10 mouse cellular contexts compared by ENCODE assay signal in the genomic region with DNA sequence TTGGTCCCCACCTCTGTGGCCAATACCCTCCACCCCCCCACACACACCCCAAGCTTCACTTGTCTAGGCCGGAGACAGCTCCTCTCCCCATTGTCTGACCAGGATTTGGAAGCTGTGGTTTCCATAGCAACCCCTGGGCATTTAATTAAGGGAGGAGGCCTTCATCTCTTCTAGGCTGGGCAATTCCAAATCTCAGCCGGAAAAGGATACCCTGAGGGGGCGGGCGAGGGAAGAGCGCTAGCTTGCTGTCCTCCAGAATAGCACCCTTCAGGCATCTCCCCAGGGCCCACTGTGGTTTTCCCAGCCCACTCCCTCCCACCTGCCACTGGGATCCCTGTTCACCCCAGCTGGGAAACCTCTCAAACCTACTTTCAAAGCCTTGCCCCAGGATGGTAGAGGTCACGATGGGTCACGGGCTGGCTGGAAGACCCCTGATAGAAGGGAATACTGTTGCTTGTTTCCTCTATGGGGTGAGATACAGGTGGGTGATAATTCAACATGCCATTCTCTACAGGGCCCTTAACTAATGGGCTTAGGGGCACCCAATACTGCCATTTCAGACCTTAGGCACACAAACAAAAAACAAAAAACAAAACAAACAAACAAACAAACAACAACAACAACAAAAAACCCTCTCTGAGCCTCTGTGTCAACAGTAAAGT. TPM values are rescaled to one million over a fixed set of nuclear protein-coding genes. Genes with fewer than 3 reads are reported as not detected.
DNase-seq lines count a peak whose midpoint lies in the region; ATAC-seq lines count a peak whose summit lies in the region.
"Had no signal": no experiment of that assay in that cellular context is flagged by ENCODE, and none has a peak within 500 bp of the region (broad histone marks: within the 10 kb centered on the region; RNA-seq: fewer than 3 reads in every experiment).

No protein-coding gene starts in this region.

- H3K9me3 ChIP-seq in embryonic facial prominence, embryonic 10.5 days = no peaks in the 10 kb centered on the region
- no peaks in the 10 kb centered on the region for H3K9me3 ChIP-seq in kidney, embryonic 15.5 days (replicated peaks)
- H3K9me3 ChIP-seq: embryonic facial prominence, embryonic 13.5 days had no signal

- peak overlapping the region; percentile 21; the same call in 1 of the 2 replicates for H3K4me3 ChIP-seq in embryonic facial prominence, embryonic 10.5 days
- no peak overlapping the region for H3K4me3 ChIP-seq in kidney, embryonic 15.5 days (replicated peaks)
- H3K4me3 ChIP-seq: embryonic facial prominence, embryonic 13.5 days had no signal

- no peaks in the 10 kb centered on the region for H3K36me3 ChIP-seq in embryonic facial prominence, embryonic 10.5 days (replicated peaks)
- H3K36me3 ChIP-seq in kidney, embryonic 15.5 days = no peaks in the 10 kb centered on the region
- H3K36me3 ChIP-seq: embryonic facial prominence, embryonic 13.5 days had no signal

- no peak for ATAC-seq in kidney, embryonic 15.5 days (replicated peaks; ENCODE audit: low FRiP score)

- no peak overlapping the region for H3K4me2 ChIP-seq in kidney, embryonic 15.5 days
- H3K4me2 ChIP-seq: embryonic facial prominence, embryonic 13.5 days had no signal

- H3K4me1 ChIP-seq in embryonic facial prominence, embryonic 10.5 days = peaks cover 42% of the 10 kb centered on the region
- H3K4me1 ChIP-seq in kidney, embryonic 15.5 days = peaks cover 17% of the 10 kb centered on the region

- DNase-seq in left cerebral cortex, adult 18-20 months (ENCODE audit: low spot score in 2 of 2) = peak; percentile 44 to 64
- no peak for DNase-seq in left cerebral cortex, postnatal 4 days
- peak; percentile 44 for DNase-seq in embryonic facial prominence, embryonic 10.5 days (ENCODE audit: low spot score)
- DNase-seq in right cerebral cortex, postnatal 10 days (ENCODE audit: low spot score in 2 of 2) = peak; percentile 60 to 76
- no peak for DNase-seq in c-Kit-positive CD71-positive TER-119-positive erythroid progenitor cells, embryonic 14.5 days (ENCODE audit: low spot score)
- DNase-seq in cerebellum, adult 11-12 months = no peak
- DNase-seq in adrenal gland, adult 8-10 months = no peak

- H3K9ac ChIP-seq in kidney, embryonic 15.5 days = no peak overlapping the region
- H3K9ac ChIP-seq: embryonic facial prominence, embryonic 13.5 days had no signal

- H3K27ac ChIP-seq in embryonic facial prominence, embryonic 10.5 days (replicated peaks) = peak overlapping the region; percentile 63
- H3K27ac ChIP-seq in kidney, embryonic 15.5 days = peak overlapping the region; percentile 52

- no peaks in the 10 kb centered on the region for H3K27me3 ChIP-seq in embryonic facial prominence, embryonic 10.5 days (replicated peaks; ENCODE audit: low read depth, poor library complexity, severe bottlenecking)
- H3K27me3 ChIP-seq in kidney, embryonic 15.5 days = peaks cover 8% of the 10 kb centered on the region; the same call in 1 of the 2 replicates
- H3K27me3 ChIP-seq: embryonic facial prominence, embryonic 13.5 days; Patski had no signal

- 14% methylated on average over 7 of the region's 7 CpGs for WGBS in embryonic facial prominence, embryonic 10.5 days
- 34% methylated on average over 7 of the region's 7 CpGs for WGBS in kidney, embryonic 15.5 days

- intact Hi-C loops in left cerebral cortex, postnatal 4 days (cut with DNase I) = no loop called here

RNA-seq across cellular contexts. Expression of a gene that starts 14.4 kb away (rescaled TPM):
- total RNA-seq in left cerebral cortex, adult 18-20 months (2021) = 10 to 100 TPM; 24.4 to 30.7 TPM
- total RNA-seq in left cerebral cortex, postnatal 4 days (2021) = 10 to 100 TPM; 46.5 to 49.7 TPM
- polyA plus RNA-seq in embryonic facial prominence, embryonic 10.5 days (2016; fragmentation: Nextera tagmentation; extraction: Ambion mirVana) = 0.88 and 1.5 TPM in 2 replicates
- 0.62 and 0.99 TPM in 2 replicates for polyA plus RNA-seq in kidney, embryonic 15.5 days (2015; fragmentation: Nextera tagmentation; extraction: Ambion mirVana)
- total RNA-seq in adrenal gland, adult 8-10 months (2022) = 1 to 10 TPM; 2.5 to 9.7 (median 4.0) TPM

RNA-seq across cellular contexts. Expression of a gene that starts 16.4 kb away (rescaled TPM):
- 10 to 100 TPM in 1 of 2 experiments, 1 to 10 TPM in 1; 9.5 to 10.5 TPM for total RNA-seq in left cerebral cortex, adult 18-20 months (2021)
- total RNA-seq in left cerebral cortex, postnatal 4 days (2021) = 10 to 100 TPM in 1 of 2 experiments, 1 to 10 TPM in 1; 9.9 to 10.3 TPM
- polyA plus RNA-seq in embryonic facial prominence, embryonic 10.5 days (2016; fragmentation: Nextera tagmentation; extraction: Ambion mirVana) = 0.60 and 0.80 TPM in 2 replicates
- polyA plus RNA-seq in kidney, embryonic 15.5 days (2015; fragmentation: Nextera tagmentation; extraction: Ambion mirVana) = 0.73 and 1.1 TPM in 2 replicates
- under 1 TPM; 0.59 to 0.90 (median 0.82) TPM for total RNA-seq in adrenal gland, adult 8-10 months (2022)

RNA-seq across cellular contexts. Expression of a gene that starts 28.9 kb away (rescaled TPM):
- 10 to 100 TPM; 86.9 to 90.6 TPM for total RNA-seq in left cerebral cortex, adult 18-20 months (2021)
- total RNA-seq in left cerebral cortex, postnatal 4 days (2021) = 10 to 100 TPM; 62.5 to 68.6 TPM
- polyA plus RNA-seq in embryonic facial prominence, embryonic 10.5 days (2016; fragmentation: Nextera tagmentation; extraction: Ambion mirVana) = 31.2 and 32.1 TPM in 2 replicates
- polyA plus RNA-seq in kidney, embryonic 15.5 days (2015; fragmentation: Nextera tagmentation; extraction: Ambion mirVana) = 23.1 and 23.7 TPM in 2 replicates
- 100 to 1,000 TPM in 1 of 4 experiments, 10 to 100 TPM in 3; 68.9 to 100 (median 85.6) TPM for total RNA-seq in adrenal gland, adult 8-10 months (2022)

RNA-seq across cellular contexts. Expression of a gene that starts 36.4 kb away (rescaled TPM):
- 1 to 10 TPM; 1.9 to 2.6 TPM for total RNA-seq in left cerebral cortex, adult 18-20 months (2021)
- 1 to 10 TPM; 2.7 to 3.5 TPM for total RNA-seq in left cerebral cortex, postnatal 4 days (2021)
- 23.2 and 26.3 TPM in 2 replicates for polyA plus RNA-seq in embryonic facial prominence, embryonic 10.5 days (2016; fragmentation: Nextera tagmentation; extraction: Ambion mirVana)
- polyA plus RNA-seq in kidney, embryonic 15.5 days (2015; fragmentation: Nextera tagmentation; extraction: Ambion mirVana) = 40.3 and 40.5 TPM in 2 replicates
- total RNA-seq in adrenal gland, adult 8-10 months (2022) = 10 to 100 TPM in 1 of 4 experiments, 1 to 10 TPM in 3; 7.1 to 14.4 (median 9.8) TPM

Comparison
In these comparisons a context has a peak if more than half of its experiments do, and no peak if none do; other contexts are left out.
1. DNase-seq: peak in left cerebral cortex, adult 18-20 months (2 of 2), embryonic facial prominence, embryonic 10.5 days (single experiment) and right cerebral cortex, postnatal 10 days (2 of 2); none in left cerebral cortex, postnatal 4 days (single experiment), c-Kit-positive CD71-positive TER-119-positive erythroid progenitor cells, embryonic 14.5 days (single experiment), cerebellum, adult 11-12 months (single experiment) and adrenal gland, adult 8-10 months (single experiment).
2. RNA of a gene that starts 16.4 kb away (total RNA-seq): 9.5 to 10.5 TPM in left cerebral cortex, adult 18-20 months and 9.9 to 10.3 TPM in left cerebral cortex, postnatal 4 days; 0.59 to 0.90 TPM in adrenal gland, adult 8-10 months; every median in the first group is over 4 times any median in the second.